9 mouse cellular contexts compared by ENCODE assay signal in the genomic region with DNA sequence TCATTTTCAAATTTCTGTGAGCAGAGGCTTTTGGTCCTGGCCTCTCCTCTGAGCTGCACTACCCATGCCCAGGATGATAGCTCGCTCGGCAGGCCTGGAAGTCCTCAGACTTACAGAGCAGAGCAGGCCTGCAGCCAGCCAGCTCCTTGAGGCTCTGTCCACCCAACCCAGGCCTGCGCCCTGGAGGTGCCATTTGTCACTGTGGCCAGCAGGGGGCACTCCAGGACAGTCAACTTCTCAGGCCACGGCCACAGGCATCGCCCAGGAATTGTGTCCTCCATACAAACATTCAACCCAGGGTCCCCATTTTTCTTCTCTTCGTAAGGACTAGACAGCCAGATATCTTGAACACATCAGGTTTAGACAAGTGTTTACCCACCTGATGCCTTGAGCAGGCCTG. TPM values are rescaled to one million over a fixed set of nuclear protein-coding genes. Genes with fewer than 3 reads are reported as not detected.
A peak's percentile ranks its signal among the peaks of the same experiment; 100 is the strongest.
DNase-seq lines count a peak whose midpoint lies in the region; ATAC-seq and TF ChIP-seq lines count a peak whose summit lies in the region.
"Had no signal": no experiment of that assay in that cellular context is flagged by ENCODE, and none has a peak within 500 bp of the region (broad histone marks: within the 10 kb centered on the region; RNA-seq: fewer than 3 reads in every experiment).

No protein-coding gene starts in this region.

- H3K27me3 ChIP-seq in forebrain, embryonic 11.5 days (ENCODE audit: control insufficient read depth, insufficient read depth, low read length), result no peaks in the 10 kb centered on the region
- 0 out of 2 replicates have a peak, but pooled peaks cover 8% of the 10 kb centered on the region for H3K27me3 ChIP-seq in heart, postnatal 0 days (ENCODE audit: control insufficient read depth, insufficient read depth, low read length)
- peaks cover 49% of the 10 kb centered on the region for H3K27me3 ChIP-seq in liver, embryonic 12.5 days (replicated peaks)
- H3K27me3 ChIP-seq in stomach, embryonic 14.5 days (ENCODE audit: control insufficient read depth, insufficient read depth, low read length), result no peaks in the 10 kb centered on the region
- H3K27me3 ChIP-seq: embryonic facial prominence, embryonic 12.5 days had no signal

- no peak overlapping the region for H3K4me2 ChIP-seq in forebrain, embryonic 11.5 days (ENCODE audit: low read depth, low read length, severe bottlenecking)
- H3K4me2 ChIP-seq in heart, postnatal 0 days (ENCODE audit: low read depth, low read length), result no peak overlapping the region
- no peak overlapping the region for H3K4me2 ChIP-seq in liver, embryonic 12.5 days
- H3K4me2 ChIP-seq in stomach, embryonic 14.5 days (replicated peaks; ENCODE audit: low read depth, low read length), result no peak overlapping the region
- H3K4me2 ChIP-seq: embryonic facial prominence, embryonic 12.5 days had no signal

- DNase-seq in c-Kit-positive CD71-negative TER-119-negative erythroid progenitor cells, embryonic 14.5 days (ENCODE audit: low read depth), result peak; percentile 73
- peak; percentile 95 for DNase-seq in forebrain, embryonic 11.5 days (ENCODE audit: low spot score)
- peak; percentile 67 for DNase-seq in heart, postnatal 0 days (ENCODE audit: low spot score)
- peak; percentile 75 to 76 for DNase-seq in kidney, postnatal 25 days
- peak; percentile 93 for DNase-seq in neural tube, embryonic 10.5 days (ENCODE audit: extremely low spot score, low spot score)

- H3K36me3 ChIP-seq in forebrain, embryonic 11.5 days (ENCODE audit: control insufficient read depth, insufficient read depth, low read length), result no peaks in the 10 kb centered on the region
- no peaks in the 10 kb centered on the region for H3K36me3 ChIP-seq in heart, postnatal 0 days (replicated peaks; ENCODE audit: control insufficient read depth, insufficient read depth, low read length)
- no peaks in the 10 kb centered on the region for H3K36me3 ChIP-seq in liver, embryonic 12.5 days
- H3K36me3 ChIP-seq in stomach, embryonic 14.5 days (ENCODE audit: control insufficient read depth, insufficient read depth, low read length), result no peaks in the 10 kb centered on the region
- H3K36me3 ChIP-seq: embryonic facial prominence, embryonic 12.5 days had no signal

- H3K9ac ChIP-seq in forebrain, embryonic 11.5 days (ENCODE audit: low read length), result no peak overlapping the region
- H3K9ac ChIP-seq in heart, postnatal 0 days (replicated peaks; ENCODE audit: low read depth, low read length), result no peak overlapping the region
- no peak overlapping the region for H3K9ac ChIP-seq in liver, embryonic 12.5 days
- no peak overlapping the region for H3K9ac ChIP-seq in stomach, embryonic 14.5 days (replicated peaks; ENCODE audit: low read depth, low read length)
- H3K9ac ChIP-seq: embryonic facial prominence, embryonic 12.5 days had no signal

- peaks cover 11% of the 10 kb centered on the region for H3K4me1 ChIP-seq in forebrain, embryonic 11.5 days (replicated peaks; ENCODE audit: control insufficient read depth, insufficient read depth, low read length)
- H3K4me1 ChIP-seq in heart, postnatal 0 days (ENCODE audit: control insufficient read depth, insufficient read depth), result no peaks in the 10 kb centered on the region
- 0 out of 2 replicates have a peak, but pooled peaks cover 6% of the 10 kb centered on the region for H3K4me1 ChIP-seq in liver, embryonic 12.5 days
- H3K4me1 ChIP-seq in stomach, embryonic 14.5 days (ENCODE audit: control insufficient read depth, insufficient read depth, low read length), result 0 out of 2 replicates have a peak, but pooled peaks cover 4% of the 10 kb centered on the region

- TF ChIP-seq CTCF in heart, postnatal 0 days (IDR thresholded peaks at IDR 0.05; ENCODE audit: low read depth), result peak; percentile 95

- ATAC-seq in CD4-positive, CD25-positive, alpha-beta regulatory T cell, adult 4 months, result peak; percentile 62
- peak; percentile 79 for ATAC-seq in forebrain, embryonic 11.5 days (replicated peaks; ENCODE audit: low FRiP score)
- ATAC-seq in heart, postnatal 0 days (ENCODE audit: insufficient read depth, low read depth), result peak; percentile 75
- ATAC-seq in liver, embryonic 12.5 days, result peak; percentile 76
- ATAC-seq in stomach, embryonic 14.5 days (ENCODE audit: insufficient number of reproducible peaks, insufficient read depth, low FRiP score, low read depth), result peak; percentile 66; the same call in 1 of the 2 replicates

- WGBS in forebrain, embryonic 11.5 days, result 8% methylated on average over 6 of the region's 6 CpGs
- WGBS in heart, postnatal 0 days, result 7% methylated on average over 6 of the region's 6 CpGs
- whole genome bisulfite sequencing in liver, embryonic 12.5 days (ENCODE audit: insufficient replicate concordance), result 5% methylated on average over 6 of the region's 6 CpGs
- WGBS in stomach, embryonic 14.5 days, result 5% methylated on average over 6 of the region's 6 CpGs

- H3K9me3 ChIP-seq in forebrain, embryonic 11.5 days (ENCODE audit: control insufficient read depth, low read length), result no peaks in the 10 kb centered on the region
- no peaks in the 10 kb centered on the region for H3K9me3 ChIP-seq in heart, postnatal 0 days (replicated peaks; ENCODE audit: control insufficient read depth, low read length)
- H3K9me3 ChIP-seq in liver, embryonic 12.5 days (replicated peaks), result no peaks in the 10 kb centered on the region
- H3K9me3 ChIP-seq in stomach, embryonic 14.5 days (ENCODE audit: control insufficient read depth, low read depth, low read length), result no peaks in the 10 kb centered on the region
- H3K9me3 ChIP-seq: embryonic facial prominence, embryonic 12.5 days had no signal

- H3K27ac ChIP-seq in forebrain, embryonic 11.5 days (ENCODE audit: low read depth, low read length), result no peak overlapping the region
- H3K27ac ChIP-seq in heart, postnatal 0 days (ENCODE audit: low read depth), result no peak overlapping the region
- H3K27ac ChIP-seq in liver, embryonic 12.5 days, result no peak overlapping the region
- no peak overlapping the region for H3K27ac ChIP-seq in stomach, embryonic 14.5 days (ENCODE audit: low read length)
- H3K27ac ChIP-seq: embryonic facial prominence, embryonic 12.5 days had no signal

- TF ChIP-seq EP300 in heart, postnatal 0 days (IDR thresholded peaks at IDR 0.05; ENCODE audit: low read depth), result no peak

- no peak overlapping the region for H3K4me3 ChIP-seq in forebrain, embryonic 11.5 days (ENCODE audit: low read depth, low read length)
- no peak overlapping the region for H3K4me3 ChIP-seq in heart, postnatal 0 days (ENCODE audit: low read depth, low read length)
- H3K4me3 ChIP-seq in liver, embryonic 12.5 days, result no peak overlapping the region
- H3K4me3 ChIP-seq in stomach, embryonic 14.5 days (ENCODE audit: low read depth, low read length), result no peak overlapping the region
- H3K4me3 ChIP-seq: embryonic facial prominence, embryonic 12.5 days had no signal

RNA-seq across cellular contexts. Expression of a gene that starts 53.9 kb away (rescaled TPM):
- polyA plus RNA-seq in CD4-positive, CD25-positive, alpha-beta regulatory T cell, adult 4 months (2017; shearing (Covaris generic)), result not detected
- polyA plus RNA-seq in forebrain, embryonic 11.5 days (2014; fragmentation: Nextera tagmentation; extraction: Ambion mirVana), result 6.0 and 7.4 TPM in 2 replicates
- not detected in 2 replicates for total RNA-seq in heart, postnatal 0 days (2014; rRNA removed; ENCODE audit: low replicate concordance)
- polyA plus RNA-seq in heart, postnatal 0 days (2015; fragmentation: Nextera tagmentation; extraction: Ambion mirVana), result not detected in 2 replicates
- not detected in 2 replicates for polyA plus RNA-seq in liver, embryonic 12.5 days (2016; fragmentation: Nextera tagmentation; extraction: Ambion mirVana)
- polyA plus RNA-seq in stomach, embryonic 14.5 days (2014; fragmentation: Nextera tagmentation; extraction: Ambion mirVana), result not detected in 2 replicates
